Mouse (Mus musculus) G1E-ER4 (cell line): ENCODE data around the gene Hif3a. TPM values are rescaled to one million over a fixed set of nuclear protein-coding genes. Genes with fewer than 3 reads are reported as not detected.

Experiments used
- GATA1 ChIP-seq: IDR thresholded peaks from one replicate; pipeline ENCODE4 v1.8.0; 2012; ENCODE audit warnings: low read length, inconsistent platforms
- polyA plus RNA-seq: library from polyadenylated mRNA; stranded (reverse); fragments of >175 nt; gene quantifications from 2 replicates; pipeline ENCODE4 v1.2.3, GENCODE M21; 2012

Gene Hif3a
- polyA plus RNA-seq, 1 experiment = 202 TPM

DNA sequence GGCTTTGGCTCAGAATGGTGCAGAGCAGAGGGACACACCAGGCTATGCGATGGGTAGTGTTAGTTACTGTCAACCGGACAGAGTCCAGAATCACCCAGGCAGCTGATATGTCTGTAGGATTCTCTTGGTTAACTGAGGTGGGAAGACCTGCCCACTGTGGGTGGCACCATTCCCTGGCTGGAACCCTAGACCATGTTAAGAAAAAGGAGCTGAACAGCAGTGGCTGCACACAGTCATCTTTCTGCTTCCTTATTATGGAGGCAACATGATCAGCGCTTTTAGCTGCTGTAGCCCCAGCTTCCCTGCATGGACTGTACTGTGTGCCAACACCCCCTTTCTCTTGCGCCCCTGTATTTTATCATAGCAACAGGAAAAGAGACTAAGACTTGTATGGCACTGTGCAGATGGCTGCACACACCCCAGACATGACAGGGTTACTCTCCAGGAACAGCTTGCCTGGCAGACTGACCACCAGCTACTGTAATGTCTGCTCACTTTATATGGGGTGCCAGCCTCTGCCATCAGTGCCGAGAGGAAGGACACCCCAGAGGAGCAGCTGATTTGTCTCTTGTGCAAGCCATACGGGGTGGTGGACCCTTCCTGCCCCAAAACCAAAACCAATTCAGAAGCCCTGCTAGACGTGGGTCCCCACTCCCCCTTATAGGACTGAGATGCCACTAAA is 50.2 kb downstream of the Hif3a start:
- TF ChIP-seq GATA1 = no peak

DNA sequence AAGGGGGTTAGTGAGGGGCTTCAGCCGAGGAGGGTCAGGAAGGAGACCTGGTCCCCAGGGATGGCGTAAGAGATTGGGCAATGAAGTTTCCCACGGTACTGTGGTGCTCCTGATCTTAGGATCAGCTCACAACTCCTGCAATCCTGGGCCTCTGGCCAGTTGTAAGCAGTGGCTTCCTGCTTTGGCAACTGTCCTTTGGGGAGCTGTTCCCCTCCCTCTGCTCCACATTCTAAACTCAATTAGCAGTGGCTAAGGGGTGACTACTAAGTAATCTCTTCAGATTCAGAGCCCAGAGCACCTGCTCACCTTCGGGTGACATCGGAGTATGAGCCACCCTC is 52.2 kb downstream of the Hif3a start:
- TF ChIP-seq GATA1 = no peak

DNA sequence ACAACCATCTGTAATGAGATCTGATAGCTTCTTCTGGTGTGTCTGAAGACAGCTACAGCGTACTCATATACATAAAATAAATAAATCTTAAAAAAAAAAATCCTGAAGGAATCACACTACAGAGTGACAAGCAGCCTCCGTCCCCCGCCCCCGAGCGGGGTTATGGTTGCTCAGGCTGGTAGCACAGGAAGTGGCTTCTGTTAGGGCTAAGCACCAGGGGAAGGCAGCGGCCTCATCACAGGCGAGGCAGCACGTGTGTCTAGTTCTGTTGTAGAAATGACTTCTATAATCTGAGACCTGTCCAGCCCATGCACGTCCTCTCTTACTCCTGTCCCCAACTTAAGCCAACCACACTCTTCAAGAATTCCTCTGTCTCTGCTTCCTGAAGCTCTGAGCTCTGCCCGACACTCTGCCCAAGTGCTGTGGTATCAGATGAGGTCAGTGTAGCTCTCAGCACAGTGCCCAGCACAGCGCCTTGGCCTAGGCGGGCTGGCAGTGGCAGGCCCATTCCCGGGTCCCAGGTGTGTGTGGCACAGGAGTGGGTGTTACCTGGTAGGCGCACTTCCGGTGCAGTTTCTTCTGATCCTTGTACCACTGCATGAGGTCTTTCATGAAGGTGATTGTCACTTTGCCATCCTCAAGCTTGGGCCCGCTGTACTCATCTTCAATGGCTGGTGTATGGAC is 52.8 kb downstream of the Hif3a start:
- TF ChIP-seq GATA1 = no peak

DNA sequence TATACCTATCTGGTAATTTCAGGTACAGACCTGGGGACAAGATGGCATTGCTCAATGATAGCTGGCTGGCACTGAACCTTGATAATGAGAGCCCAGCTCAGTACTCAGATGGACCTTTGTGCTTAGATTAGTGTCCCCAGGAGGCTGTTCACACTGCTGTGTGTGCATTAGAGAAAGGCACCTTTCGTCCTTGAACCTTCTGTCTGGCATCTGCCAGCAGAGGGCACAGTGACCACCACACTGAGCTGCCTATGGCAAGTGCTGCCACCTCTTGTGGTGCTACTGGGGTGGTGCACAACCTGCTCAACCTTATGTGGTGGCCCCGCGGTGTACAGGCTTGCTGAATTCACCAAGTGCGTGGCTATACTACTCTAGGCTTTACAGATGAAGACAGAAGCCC is 54.9 kb downstream of the Hif3a start:
- TF ChIP-seq GATA1 = no peak

DNA sequence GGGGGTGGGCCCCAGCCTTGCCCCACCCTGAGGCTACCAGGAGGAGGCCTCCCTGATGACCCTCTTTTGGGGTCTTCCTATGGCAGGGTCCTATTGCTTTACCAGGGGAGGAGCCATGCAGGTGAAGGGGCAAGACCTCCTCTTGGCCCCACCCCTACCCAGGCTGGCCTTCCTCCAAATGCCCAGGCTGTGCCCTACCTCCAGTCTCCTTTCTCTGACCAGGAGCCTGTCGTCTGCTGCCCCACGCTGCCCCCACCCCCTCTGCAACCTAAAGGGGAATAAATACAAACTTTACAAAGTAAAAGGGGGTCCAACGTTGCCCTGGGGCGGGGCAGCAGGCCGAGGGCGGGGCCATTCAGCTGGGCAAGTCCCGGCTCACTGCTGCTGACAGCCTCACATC is 57.5 kb downstream of the Hif3a start:
- no peak for TF ChIP-seq GATA1

DNA sequence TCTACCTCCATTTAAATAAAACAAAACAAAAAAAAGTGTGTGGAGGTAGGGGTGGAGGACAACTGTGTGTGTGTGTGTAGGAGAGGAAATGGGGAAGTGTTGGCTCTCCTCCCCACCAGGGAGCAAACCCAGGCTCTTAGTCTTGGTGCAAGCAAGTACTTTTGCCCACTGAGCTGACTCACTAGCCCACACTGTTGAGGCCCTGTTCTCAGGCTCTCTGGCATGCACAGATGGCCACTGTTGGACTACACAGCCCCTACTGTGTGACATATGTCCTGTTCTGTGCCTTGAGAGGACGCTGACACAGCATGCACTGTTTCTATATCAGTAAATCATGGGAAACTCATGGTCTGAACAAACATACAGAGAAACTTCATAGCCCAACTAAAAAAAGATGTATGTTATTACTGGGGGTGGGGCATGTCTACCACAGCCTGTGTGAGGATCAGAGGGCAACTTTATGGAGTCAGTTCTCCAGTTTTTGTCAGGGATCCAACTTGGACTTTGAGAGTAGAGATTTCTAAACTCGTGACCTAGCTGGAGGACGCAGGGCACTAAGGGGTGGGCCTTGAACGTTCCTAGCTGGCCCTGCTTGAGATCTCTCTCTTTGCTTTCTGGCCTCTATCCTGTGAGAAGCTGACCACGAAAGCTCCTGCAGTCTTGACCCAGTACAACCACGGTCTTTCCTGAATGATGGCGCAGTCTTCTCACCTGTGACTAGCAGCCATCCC is 58.8 kb downstream of the Hif3a start:
- TF ChIP-seq GATA1 = no peak

DNA sequence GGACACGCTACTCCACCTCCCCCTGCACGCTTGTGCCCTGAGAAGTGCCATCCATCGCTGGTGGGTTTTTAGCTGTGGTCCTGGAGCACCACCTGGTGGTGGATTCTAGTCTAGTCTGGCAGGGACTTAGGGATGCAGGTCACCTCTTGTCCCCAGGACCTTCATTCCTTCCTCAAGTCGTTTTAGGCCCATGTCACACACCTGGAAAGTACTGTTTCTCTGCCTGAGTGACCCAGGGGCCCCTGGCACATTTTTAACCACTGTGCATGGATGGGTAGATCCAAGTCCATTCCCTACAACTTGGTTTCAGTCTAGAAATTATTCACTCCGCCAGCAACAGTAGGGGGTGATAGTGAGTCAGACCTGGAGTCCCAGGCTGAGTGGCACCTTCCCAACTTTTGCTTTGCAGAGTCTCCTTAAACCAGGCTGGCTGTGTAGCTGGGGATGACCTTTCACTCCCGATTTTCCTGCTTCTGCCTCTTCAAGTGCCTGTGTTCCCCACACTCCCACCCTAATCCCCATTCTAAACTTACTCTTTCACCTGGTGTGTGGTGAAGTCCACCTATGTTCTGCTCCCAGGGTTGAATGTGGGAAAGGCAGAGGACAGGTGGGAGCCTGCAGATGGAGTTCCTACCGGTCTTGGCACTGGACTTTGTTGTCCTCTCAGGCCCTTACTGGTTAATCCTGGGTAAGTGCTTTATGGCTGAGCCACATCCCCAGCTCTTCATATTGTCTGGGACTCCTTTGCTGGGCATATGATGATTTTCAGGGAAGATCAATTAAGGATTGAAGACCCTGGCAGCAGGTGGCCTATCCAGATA is 59.6 kb downstream of the Hif3a start:
- no peak for TF ChIP-seq GATA1

DNA sequence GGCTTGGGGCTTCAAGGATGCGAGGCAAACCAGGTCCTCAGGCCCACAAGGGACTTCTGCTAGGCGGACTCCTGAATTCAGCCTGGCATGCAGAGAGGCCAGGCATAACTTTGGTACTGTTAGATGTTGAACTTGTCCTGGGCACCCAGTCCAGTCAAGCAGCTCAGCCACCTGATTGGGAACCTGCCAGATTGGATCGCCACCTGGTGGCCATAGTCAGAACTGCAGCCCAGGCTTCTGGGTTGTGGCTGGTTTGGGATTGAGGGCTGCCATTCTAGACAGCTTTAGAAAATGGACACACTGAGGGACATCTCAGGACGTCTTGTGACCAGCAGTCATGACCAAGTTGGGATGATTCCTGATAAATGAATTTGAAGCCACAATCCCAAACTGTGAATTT is 62.6 kb downstream of the Hif3a start:
- no peak for TF ChIP-seq GATA1

DNA sequence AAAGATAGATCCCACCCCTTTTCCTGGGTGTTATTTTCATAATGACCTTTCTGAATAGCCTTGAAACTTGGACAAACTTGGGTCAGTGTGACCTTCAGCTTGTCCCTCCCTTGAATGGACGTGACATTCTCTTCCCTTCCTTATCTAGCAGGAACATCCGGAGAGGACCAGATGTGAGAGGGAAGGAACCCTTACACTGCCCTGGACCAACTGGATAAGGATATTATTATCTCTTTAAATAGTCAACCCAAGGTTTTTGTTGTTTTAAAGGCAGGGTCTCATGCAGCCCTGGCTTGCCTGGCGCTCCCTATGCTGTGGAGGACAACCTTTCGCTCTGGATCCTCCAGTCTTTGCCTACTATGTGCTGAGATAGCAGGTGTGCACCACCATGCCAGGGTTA is 63.0 kb downstream of the Hif3a start:
- no peak for TF ChIP-seq GATA1

DNA sequence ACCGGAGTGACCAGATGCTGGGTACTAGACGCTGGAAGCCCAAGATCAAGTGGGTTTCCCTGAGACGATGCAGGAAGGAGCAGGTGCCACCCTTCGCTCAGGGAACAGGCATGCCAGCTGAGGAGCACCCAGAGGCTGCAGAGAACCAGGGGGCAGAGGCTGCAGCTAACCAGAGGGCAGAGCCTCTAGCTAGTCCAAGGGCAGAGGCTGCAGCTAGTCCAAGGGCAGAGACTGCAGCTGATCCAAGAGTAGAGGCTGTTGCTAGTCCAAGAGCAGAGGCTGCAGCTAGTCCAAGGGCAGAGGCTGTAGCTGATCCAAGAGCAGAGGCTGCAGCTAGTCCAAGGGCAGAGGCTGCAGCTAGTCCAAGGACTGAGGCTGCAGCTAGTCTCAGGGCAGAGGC is 66.9 kb downstream of the Hif3a start:
- TF ChIP-seq GATA1 = no peak

DNA sequence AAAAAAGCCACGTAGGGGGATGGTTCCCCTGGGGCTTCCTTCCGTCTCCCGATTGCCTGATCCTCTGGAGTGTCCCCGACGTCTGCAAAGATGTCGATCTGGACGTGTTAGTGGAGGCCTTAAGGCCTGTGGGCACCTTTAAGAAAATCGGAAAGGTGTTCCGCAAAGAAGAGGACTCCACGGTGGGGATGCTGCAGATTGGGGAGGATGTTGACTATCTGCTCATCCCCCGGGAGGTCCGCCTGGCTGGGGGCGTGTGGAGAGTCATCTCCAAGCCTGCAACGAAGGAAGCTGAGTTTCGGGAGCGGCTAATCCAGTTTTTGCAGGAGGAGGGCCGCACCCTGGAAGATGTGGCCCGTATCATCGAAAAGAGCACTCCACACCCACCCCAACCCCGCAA is 67.8 kb downstream of the Hif3a start:
- TF ChIP-seq GATA1 = no peak

DNA sequence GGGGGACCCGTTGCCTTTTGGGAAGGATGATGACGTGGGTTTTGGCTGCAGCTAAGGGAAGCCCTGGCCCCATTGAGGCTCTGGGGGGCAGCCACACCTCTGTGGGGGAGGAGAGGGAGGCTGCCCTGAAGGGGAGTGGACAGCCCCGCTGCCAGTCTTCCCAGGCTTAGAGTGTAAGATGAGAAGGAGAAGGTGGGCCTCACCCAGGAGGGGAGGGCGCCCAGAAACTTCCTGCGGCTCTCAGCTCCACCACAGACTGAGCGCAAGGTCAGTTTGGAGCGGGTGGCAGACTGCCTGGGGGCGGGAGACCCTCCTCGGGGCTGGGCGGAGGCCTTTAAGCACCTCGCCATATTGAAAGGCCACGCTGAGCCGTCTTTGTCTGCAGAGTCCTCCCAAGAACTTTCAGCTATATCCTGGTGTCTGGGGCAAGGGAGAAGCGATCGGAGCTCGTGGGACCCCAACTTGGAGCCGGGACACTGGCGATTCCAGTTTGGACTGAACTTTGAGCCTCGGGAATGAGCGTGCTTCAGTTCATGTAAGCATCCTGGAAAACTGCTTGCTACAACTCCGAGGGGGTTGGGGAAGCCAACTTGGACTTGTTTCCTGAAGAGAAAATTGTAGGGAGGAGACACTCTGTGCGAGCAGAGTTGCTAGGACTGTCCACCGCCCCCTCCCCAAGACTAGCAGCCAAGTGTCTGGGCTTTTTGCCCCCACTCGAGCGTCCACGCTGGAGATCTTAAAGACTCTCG is 68.4 kb downstream of the Hif3a start:
- no peak for TF ChIP-seq GATA1

DNA sequence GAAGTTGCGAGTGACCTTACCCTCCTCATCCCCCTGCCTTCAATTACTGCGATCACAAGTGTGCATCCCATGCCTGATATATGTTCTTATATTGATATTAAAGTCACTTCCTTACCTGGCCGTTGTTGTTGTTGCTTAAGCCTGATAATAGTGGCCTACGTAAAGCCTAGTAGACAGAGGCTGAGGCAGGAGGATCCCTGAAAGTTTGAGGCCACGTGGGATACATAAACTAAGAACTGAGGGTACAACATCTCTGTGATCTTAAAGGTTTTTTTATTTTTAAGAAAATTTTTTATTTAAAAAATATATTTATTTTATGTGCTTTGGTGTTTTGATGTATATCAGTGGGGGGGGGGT is 69.8 kb downstream of the Hif3a start, which contains the start of gene Ccdc8:
TSS of gene Ccdc8 (plus strand) at position 258 of the 357 bp plus-strand sequence.
- TF ChIP-seq GATA1 = no peak

DNA sequence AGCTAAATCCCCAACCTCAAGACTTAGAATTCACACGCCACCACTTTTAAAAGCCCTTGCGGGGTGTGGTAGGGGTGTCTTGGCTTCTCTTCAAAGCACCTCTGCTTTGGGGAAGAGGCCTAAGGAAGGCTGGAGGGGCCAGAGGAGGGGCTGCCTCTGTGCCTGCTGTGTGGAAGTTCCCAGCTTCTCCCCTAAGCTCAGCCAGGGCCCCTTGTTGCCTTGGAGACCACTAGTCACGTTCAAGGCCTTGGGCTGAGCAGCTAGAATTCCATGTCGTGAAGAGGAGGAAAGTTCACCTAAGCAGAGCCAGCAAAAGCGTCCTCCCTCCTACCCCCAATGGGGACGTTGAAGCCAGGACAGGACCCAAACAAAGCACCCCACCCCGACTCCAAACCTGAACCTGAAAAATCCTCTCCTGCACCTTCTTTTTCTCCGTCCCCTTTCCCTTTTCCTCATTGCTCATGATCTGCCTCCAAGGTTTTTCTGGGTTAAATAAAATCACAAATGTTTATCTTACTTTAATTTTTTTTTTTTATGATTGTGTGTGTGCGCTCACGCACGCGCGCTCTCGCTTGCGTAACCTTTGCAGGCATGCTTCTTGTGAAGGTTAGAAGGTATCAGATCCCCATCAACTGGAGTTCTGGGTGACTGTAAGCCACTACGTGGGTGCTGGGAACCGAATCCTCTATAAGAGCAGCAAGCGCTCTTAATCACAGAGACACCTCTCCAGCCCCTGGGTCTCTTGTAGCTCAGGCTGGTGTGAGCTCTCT is 70.4 kb downstream of the Hif3a start:
- TF ChIP-seq GATA1 = no peak
